Mouse (Mus musculus) liver, embryonic 14.5 days (tissue): ENCODE results near the gene Tead4.
"Not testable (repeated sequence)": the region's sequence is repeated elsewhere in the genome, so short reads cannot be mapped to it uniquely, and the experiment has no call there.

Experiments
- CTCF ChIP-seq: IDR thresholded peaks from 2 replicates; pipeline ENCODE4 v1.5.1; 2016; ENCODE audit warnings: antibody characterized with exemption, low read depth, control low read depth
- EP300 ChIP-seq: IDR thresholded peaks from 2 replicates; pipeline ENCODE4 v1.6.1; 2016; ENCODE audit warnings: antibody characterized with exemption, low read depth

DNA sequence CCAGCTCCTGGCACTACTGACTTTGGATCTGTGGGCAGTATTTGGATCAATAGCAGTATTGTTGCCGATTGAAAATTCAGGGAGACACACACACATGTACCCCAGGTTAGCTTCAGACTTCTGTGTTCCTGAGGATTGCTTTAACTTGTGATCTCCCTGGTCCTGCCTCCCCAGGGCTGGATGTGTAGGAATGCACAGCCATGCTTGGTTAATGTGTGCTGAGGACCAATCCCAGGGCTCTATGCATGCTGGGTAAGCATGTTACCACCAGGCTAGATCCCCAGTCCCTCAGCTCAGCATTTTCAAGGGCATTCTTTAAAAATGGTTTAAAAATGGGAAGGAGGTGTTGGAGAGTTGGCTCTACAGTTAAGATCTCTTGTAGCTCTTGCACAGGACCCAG, 91.4 kb downstream of the Tead4 start:
- TF ChIP-seq CTCF, EP300: not testable (repeated sequence)
